Mouse (Mus musculus): ENCODE results near the gene Zfand3.

Gene Zfand3

GRCm38 (mm10) chr17:30004203-30005102 lies at the start of gene Zfand3:
Gene Zfand3 (plus strand): TSS chr17:30004733.
- peak; percentile 93 for DNase-seq (ENCODE audit: low spot score in 2 of 2)

DNA sequence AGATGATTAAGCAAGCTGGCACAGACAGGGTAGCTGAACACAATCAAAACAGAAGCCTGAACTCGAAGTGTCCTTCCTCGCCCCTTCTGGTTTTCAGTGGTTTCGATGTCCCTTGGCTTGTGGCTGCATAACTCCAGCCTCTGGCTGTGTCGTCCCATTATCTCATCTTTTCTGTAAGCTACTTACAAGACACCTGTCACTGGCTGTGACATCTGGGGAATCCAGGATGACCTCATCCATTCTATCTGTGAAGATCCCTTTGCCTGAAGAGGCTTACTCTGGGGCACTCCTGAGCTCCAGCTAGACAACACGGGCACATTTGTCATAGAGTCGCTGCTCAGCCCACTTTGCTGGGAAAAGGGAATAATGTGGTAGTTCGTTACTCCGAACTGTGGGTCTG lies 48.7 kb upstream of the Zfand3 start:
- DNase-seq (ENCODE audit: low spot score in 2 of 2), result no peak

DNA sequence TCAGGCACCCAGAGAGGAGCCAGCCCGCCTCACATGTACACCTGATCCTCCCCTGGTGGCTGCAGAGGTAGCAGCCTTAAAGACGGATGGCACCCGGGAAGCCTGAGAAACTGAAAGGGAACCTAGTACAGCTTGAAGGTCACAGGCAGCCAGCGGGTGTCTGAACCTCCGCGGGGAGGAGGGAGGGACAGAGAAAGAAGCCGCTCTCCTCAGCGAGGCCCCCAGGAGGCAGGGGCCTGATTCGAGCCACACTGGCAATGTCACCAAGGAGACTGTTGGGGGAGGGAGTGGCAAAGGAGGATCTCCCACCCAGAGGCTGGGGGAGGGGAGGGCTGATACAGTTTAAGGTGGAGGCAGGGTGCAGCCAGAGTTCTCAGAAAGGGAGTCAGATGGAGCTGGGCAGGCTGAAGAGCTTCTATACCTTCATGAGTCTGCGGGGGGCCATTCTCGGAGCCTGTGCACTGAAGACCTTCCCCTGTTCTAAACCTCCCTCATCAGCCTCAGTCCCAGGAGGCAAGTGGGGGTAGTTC lies 40.7 kb upstream of the Zfand3 start:
- peak in 1 of 2 experiments; percentile 39 for DNase-seq (ENCODE audit: low spot score in 2 of 2)

DNA sequence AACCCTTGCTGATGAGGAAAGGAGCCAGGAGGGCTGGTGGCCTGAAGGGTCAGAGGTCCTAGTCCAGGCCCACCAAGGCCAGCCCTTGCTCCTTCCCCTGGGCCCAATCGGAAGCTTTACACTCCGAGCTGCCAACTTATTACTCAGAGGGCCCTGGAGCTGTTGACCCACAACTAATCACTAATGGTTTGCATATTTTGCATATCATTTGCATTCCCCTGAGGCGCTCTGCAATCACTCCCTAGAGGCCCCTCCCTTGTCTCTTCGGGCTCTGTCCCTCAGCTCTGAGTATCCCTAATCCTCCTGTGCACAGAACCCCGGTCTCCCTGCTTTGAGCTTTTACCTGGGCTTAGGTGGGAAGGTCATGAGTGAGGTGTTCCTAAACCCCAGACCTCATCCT lies 39.0 kb upstream of the Zfand3 start:
- DNase-seq (ENCODE audit: low spot score in 2 of 2), result peak in 1 of 2 experiments; percentile 30

DNA sequence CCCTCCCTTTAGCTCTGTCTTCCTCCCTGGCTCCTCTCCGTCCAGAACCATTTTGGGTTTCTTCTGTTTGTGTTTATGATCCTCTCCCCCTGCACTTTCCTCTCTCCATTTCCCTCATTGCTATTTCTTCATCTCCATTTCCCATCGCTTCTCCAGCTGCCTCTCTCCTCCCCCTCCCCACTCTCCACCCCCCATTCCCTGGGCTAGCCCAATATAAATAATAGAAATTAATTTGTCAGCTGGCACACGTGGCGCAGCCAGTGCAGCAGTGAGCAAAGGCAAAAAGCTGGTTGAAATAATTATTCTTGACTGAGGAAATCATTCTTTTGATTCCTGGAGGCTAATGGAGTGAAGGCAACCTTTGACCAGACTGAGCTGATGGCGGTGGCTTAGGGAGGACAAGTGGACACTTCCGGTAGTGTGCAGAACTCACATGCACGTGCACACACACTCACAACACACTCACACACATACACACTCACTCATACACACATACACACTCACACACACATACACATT lies 34.4 kb upstream of the Zfand3 start, which contains the start of gene Mdga1:
TSS of gene Mdga1 (minus strand) at position 51 of the 519 bp plus-strand sequence.
- DNase-seq (ENCODE audit: low spot score in 2 of 2), result no peak

DNA sequence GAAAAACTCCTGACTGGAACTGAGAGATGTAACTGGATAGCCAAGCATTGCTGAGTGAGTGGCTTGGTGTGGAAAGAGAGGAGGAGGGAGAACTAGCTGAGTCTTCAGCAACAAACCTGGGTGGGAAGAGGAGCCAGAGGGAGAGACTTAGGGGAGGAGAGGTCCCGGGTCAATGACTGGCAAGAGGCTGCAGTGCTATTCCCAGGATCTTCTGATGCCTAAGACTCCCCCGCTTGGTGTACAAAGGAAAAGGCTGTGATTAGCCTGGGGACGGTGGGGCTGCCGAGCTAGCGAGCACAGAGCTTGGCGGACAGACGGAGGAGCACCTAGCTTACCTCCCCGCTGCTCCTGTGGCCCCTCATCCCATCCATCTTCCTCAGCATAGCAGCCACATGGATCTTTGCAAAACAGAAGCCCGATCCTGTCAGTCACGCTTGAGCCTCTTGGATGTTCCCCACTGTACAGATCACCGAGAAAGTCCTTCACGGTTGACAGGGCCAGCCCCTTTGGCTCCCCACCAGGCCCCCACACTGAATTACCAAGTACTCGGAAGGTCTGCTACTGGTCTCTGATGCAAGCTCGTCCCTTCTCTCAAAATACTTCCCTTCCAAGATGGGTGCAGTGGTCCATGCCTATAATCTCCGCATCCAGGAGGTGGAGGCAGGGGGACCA lies 32.6 kb upstream of the Zfand3 start:
- no peak for DNase-seq (ENCODE audit: low spot score in 2 of 2)

GRCm38 (mm10) chr17:29973226-29973625 lies 31.3 kb upstream of the Zfand3 start:
- no peak for DNase-seq (ENCODE audit: low spot score in 2 of 2)

- peak; percentile 61 to 77 for DNase-seq (ENCODE audit: low spot score in 2 of 2)
These were observed 28.8 kb upstream of the Zfand3 start for GRCm38 (mm10) chr17:29975731-29976130.

GRCm38 (mm10) chr17:29979020-29979419 lies 25.5 kb upstream of the Zfand3 start:
- no peak for DNase-seq (ENCODE audit: low spot score in 2 of 2)

DNA sequence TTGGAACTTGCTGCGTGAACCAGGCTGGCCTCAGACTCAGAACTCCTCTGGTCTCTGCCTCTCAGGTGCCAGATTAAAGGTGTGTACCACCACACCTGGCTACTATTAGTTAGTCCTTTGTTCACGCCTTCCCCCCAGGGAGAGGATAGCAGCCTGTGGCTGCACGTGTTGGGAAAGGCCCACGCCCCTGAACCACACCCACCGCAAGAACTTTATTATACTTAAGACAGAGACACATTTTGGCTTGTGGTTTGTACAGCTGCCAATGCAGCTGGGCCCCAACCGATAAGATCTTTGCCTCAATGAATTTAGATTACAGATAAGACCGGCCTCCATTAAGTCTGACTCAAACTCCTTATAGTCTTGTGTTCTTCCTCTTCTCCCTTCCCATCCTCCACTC lies 24.7 kb upstream of the Zfand3 start:
- no peak for DNase-seq (ENCODE audit: low spot score in 2 of 2)

- DNase-seq (ENCODE audit: low spot score in 2 of 2), result no peak
These were observed 23.0 kb upstream of the Zfand3 start for GRCm38 (mm10) chr17:29981568-29981967.

DNA sequence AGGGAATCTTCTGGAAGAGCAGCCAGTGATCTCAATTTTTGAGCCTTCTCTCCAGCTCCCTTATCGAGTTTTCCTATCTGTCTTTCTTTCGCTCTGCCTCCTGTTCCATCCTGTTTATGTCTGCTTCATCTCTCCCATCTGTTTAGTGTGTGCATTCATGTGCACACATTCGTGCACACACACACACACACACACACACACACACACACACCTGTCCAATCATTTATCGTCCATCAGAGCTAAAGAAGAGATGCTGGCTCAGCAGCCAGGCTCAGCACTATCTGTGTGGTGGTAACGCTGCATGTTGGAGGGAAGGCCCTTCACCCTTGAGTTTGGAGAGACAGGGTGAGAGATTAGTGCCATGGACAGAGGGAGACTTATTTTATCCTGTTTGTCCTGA lies 21.3 kb upstream of the Zfand3 start:
- DNase-seq (ENCODE audit: low spot score in 2 of 2), result no peak

- no peak for DNase-seq (ENCODE audit: low spot score in 2 of 2)
These were observed 19.6 kb upstream of the Zfand3 start for GRCm38 (mm10) chr17:29984931-29985330.

- no peak for DNase-seq (ENCODE audit: low spot score in 2 of 2)
These were observed 19.0 kb upstream of the Zfand3 start for GRCm38 (mm10) chr17:29985534-29985933.

DNA sequence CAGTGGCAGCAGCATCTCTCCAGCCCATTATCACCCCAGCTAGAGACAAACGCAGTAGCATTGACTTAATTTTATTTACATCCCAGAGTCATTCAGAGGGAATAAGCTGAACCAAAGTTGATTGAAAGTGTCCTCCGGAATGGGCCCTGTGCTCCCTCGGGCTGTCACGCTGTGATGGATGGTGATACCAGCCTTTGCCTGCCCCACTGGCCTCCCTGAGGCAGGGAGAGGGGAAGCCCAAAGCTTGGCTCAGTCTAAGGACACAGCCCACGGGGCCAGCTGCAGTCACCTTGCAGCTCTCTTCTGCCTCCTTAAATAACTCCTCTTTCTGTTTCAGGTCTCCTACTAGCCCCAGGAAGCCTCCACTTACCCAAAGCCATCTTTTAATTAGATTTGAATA lies 16.4 kb upstream of the Zfand3 start:
- DNase-seq (ENCODE audit: low spot score in 2 of 2), result no peak

- no peak for DNase-seq (ENCODE audit: low spot score in 2 of 2)
These were observed 14.9 kb upstream of the Zfand3 start for GRCm38 (mm10) chr17:29989653-29990052.

GRCm38 (mm10) chr17:29990136-29990535 lies 14.4 kb upstream of the Zfand3 start:
- no peak for DNase-seq (ENCODE audit: low spot score in 2 of 2)

DNA sequence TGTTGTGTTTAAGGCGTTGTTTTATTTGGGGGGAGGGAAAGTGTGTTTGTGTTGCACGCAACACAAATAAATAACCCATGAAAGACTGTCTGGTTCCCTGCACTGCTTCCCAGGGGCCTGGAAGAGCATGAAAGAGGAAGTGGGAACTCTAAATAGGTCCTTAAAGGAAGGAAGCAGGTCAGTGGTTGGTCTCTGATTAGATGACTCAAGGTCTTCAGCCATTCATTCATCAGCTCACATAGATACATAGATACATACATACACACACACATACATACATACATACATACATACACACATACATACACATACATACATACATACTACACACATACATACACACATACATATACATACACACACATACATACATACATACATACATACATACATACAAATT lies 13.7 kb upstream of the Zfand3 start:
- no peak for DNase-seq (ENCODE audit: low spot score in 2 of 2)

DNA sequence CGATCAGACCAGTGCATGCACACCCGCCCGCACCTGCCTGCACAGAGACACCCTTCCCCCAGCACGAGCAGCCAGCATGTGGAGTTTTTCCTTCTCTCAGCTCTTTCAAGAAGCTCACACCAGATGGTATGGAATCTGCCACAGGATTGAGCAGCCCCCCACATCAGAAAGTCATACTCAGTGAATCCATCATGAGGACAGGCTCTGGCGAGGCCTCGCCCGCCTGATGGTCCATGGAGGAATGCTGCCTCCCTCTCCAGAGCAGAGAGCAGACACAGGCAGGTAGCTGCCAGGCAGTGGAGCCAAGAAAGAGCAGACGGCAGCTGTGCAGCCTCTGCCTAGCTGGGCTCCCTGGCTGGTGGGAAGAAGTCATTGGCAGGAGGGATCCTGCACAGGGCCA lies 11.0 kb upstream of the Zfand3 start:
- no peak for DNase-seq (ENCODE audit: low spot score in 2 of 2)

GRCm38 (mm10) chr17:29994011-29994410 lies 10.5 kb upstream of the Zfand3 start:
- DNase-seq (ENCODE audit: low spot score in 2 of 2), result no peak

DNA sequence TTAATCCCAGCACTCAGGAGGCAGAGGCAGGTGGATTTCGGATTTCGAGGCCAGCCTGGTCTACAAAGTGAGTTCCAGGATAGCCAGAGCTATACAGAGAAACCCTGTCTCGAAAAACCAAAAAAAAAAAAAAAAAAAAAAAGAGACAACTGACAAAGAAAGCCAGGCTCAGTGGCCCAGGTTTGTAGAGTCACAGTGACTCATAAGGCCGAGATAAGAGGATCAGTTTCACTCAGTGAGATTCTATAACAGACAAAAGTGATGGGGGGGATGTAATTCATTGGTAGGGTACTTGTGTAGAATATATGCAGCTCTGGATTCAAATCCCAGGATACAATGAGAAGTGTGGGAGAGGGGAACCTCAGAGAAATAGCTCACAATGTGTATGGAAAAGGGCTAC lies 10.1 kb upstream of the Zfand3 start:
- no peak for DNase-seq (ENCODE audit: low spot score in 2 of 2)

DNA sequence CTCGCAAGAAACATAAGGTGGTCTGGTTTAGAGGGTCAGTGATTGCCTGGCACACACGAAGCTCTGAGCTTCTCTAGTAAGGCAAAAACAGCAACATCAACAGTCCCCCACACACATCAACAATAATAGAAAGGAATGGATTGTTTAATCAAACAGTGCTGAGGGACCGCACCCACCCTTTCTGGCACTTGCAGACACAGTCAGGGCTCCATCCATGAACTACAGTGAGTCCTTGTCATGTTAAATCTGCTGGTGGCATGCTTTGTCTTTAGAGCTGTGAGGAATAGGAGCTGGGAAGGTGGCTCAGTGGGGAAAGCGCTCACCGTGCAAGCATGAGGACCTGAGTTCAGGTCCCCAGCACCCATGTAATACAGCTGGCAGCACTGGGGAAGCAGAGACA lies 8.5 kb upstream of the Zfand3 start:
- no peak for DNase-seq (ENCODE audit: low spot score in 2 of 2)

- DNase-seq (ENCODE audit: low spot score in 2 of 2), result no peak
These were observed 6.8 kb upstream of the Zfand3 start for GRCm38 (mm10) chr17:29997726-29998125.

Measured in spleen, postnatal 10 days (tissue).